Mouse (Mus musculus) MEL (cell line): ENCODE measurements at regions not wholly inside any gene's neighbourhood (a gene's known extent, or its start where the extent isn't known, plus 50 kb on each side); places are given as distances from the start of the nearest gene placed in this dataset.

Source experiments
- DNase-seq: peaks from one replicate; pipeline ENCODE4 v3.0.0; 2011; ENCODE audit warnings: low read depth, low spot score
- H3K27ac ChIP-seq: 2 replicates; pipeline ENCODE4 v1.5.1; 2012; ENCODE audit warnings: low read depth, mild to moderate bottlenecking, control low read depth, low read length, moderate library complexity; ENCODE audit not compliant: control insufficient read depth
- H3K27me3 ChIP-seq, 2 experiments: fragments of 150-350 bp in 1 of 2; sonication (generic) in 1 of 2; 2 replicates each; pipeline ENCODE4 v1.6.1; 2012; ENCODE audit warnings: low read length in 2 of 2, mild to moderate bottlenecking in 2 of 2, improper control_type of control experiment in 1 of 2, moderate library complexity in 1 of 2; ENCODE audit not compliant: insufficient read depth in 2 of 2, control insufficient read depth in 1 of 2
- H3K36me3 ChIP-seq, 2 experiments: 2 replicates each; pipeline ENCODE4 v1.6.1; 2012 to 2014; ENCODE audit warnings: low read length in 2 of 2, improper control_type of control experiment in 1 of 2, inconsistent platforms in 1 of 2, mild to moderate bottlenecking in 1 of 2; ENCODE audit not compliant: insufficient read depth in 2 of 2, control insufficient read depth in 1 of 2
- H3K4me1 ChIP-seq, 2 experiments: fragments of 150-350 bp in 1 of 2; sonication (generic) in 1 of 2; 2 replicates each; pipeline ENCODE4 v1.6.1; 2012; ENCODE audit warnings: low read length in 2 of 2, improper control_type of control experiment in 1 of 2, mild to moderate bottlenecking in 1 of 2; ENCODE audit not compliant: insufficient read depth in 2 of 2, control insufficient read depth in 1 of 2
- H3K4me3 ChIP-seq, 2 experiments: fragments of 150-350 bp in 1 of 2; sonication (generic) in 1 of 2; 2 replicates each; pipeline ENCODE4 v1.5.1; 2012; ENCODE audit warnings: low read depth in 2 of 2, low read length in 2 of 2, mild to moderate bottlenecking in 2 of 2, moderate library complexity in 2 of 2, control low read depth in 1 of 2, improper control_type of control experiment in 1 of 2; ENCODE audit not compliant: control insufficient read depth in 1 of 2, insufficient read depth in 1 of 2
- H3K79me2 ChIP-seq: 2 replicates; pipeline ENCODE4 v1.6.1; 2012; ENCODE audit warnings: mild to moderate bottlenecking, low read length, moderate library complexity; ENCODE audit not compliant: control insufficient read depth, poor library complexity, insufficient read depth
- H3K9ac ChIP-seq: 2 replicates; pipeline ENCODE4 v1.6.1; 2012; ENCODE audit warnings: low read depth, mild to moderate bottlenecking, control low read depth, low read length, moderate library complexity; ENCODE audit not compliant: control insufficient read depth, poor library complexity, severe bottlenecking
- H3K9me3 ChIP-seq: fragments of 150-350 bp; sonication (generic); replicated peaks from 2 replicates; pipeline ENCODE4 v1.6.1; 2012; ENCODE audit warnings: mild to moderate bottlenecking, low read length, improper control_type of control experiment, moderate library complexity; ENCODE audit not compliant: insufficient read depth
- BHLHE40 ChIP-seq: IDR thresholded peaks from 2 replicates; pipeline ENCODE4 v1.6.1; 2012; ENCODE audit warnings: low read depth, mild to moderate bottlenecking, inconsistent platforms, low read length, improper control_type of control experiment, borderline replicate concordance
- CHD1 ChIP-seq: IDR thresholded peaks from 2 replicates; pipeline ENCODE4 v1.6.1; 2012; ENCODE audit warnings: low read depth, mild to moderate bottlenecking, inconsistent platforms, low read length, improper control_type of control experiment
- CHD2 ChIP-seq: IDR thresholded peaks from 2 replicates; pipeline ENCODE4 v1.6.1; 2011; ENCODE audit warnings: low read length, improper control_type of control experiment
- CTCF ChIP-seq, 3 experiments: IDR thresholded peaks in 2 of 3; conservative IDR thresholded peaks in 1 of 3; 2 replicates each; pipeline ENCODE4 v1.5.1; 2011 to 2012; ENCODE audit warnings: low read length in 3 of 3, low read depth in 2 of 3, mild to moderate bottlenecking in 2 of 3, improper control_type of control experiment in 1 of 3, inconsistent platforms in 1 of 3, mixed read lengths in 1 of 3, moderate library complexity in 1 of 3; ENCODE audit not compliant: control insufficient read depth in 1 of 3, insufficient read depth in 1 of 3, poor library complexity in 1 of 3, severe bottlenecking in 1 of 3
- E2F4 ChIP-seq: IDR thresholded peaks from 2 replicates; pipeline ENCODE4 v1.6.1; 2011; ENCODE audit warnings: low read depth, low read length, improper control_type of control experiment, borderline replicate concordance
- GABPA ChIP-seq: IDR thresholded peaks from 2 replicates; pipeline ENCODE4 v1.6.1; 2012; ENCODE audit warnings: low read depth, mild to moderate bottlenecking, inconsistent platforms, low read length, improper control_type of control experiment, moderate library complexity
- HCFC1 ChIP-seq: IDR thresholded peaks from 2 replicates; pipeline ENCODE4 v1.6.1; 2012; ENCODE audit warnings: low read depth, mild to moderate bottlenecking, inconsistent platforms, low read length, improper control_type of control experiment, moderate library complexity
- JUND ChIP-seq: IDR thresholded peaks from 2 replicates; pipeline ENCODE4 v1.6.1; 2011; ENCODE audit warnings: low read depth, mild to moderate bottlenecking, improper control_type of control experiment, low read length
- KAT2A ChIP-seq: conservative IDR thresholded peaks from 2 replicates; pipeline ENCODE4 v1.6.1; 2012; ENCODE audit warnings: low read depth, low read length, improper control_type of control experiment, inconsistent platforms
- MAFK ChIP-seq: IDR thresholded peaks from 2 replicates; pipeline ENCODE4 v1.6.1; 2011; ENCODE audit warnings: low read depth, mild to moderate bottlenecking, low read length, improper control_type of control experiment, borderline replicate concordance
- MAX ChIP-seq: IDR thresholded peaks from 2 replicates; pipeline ENCODE4 v1.6.1; 2011; ENCODE audit warnings: low read length, improper control_type of control experiment
- MXI1 ChIP-seq: IDR thresholded peaks from 2 replicates; pipeline ENCODE4 v1.6.1; 2011; ENCODE audit warnings: mild to moderate bottlenecking, low read depth, low read length, improper control_type of control experiment
- MYC ChIP-seq: IDR thresholded peaks from 2 replicates; pipeline ENCODE4 v1.6.1; 2011; ENCODE audit warnings: low read depth, mild to moderate bottlenecking, low read length, improper control_type of control experiment, moderate library complexity
- NELFE ChIP-seq: IDR thresholded peaks from 2 replicates; pipeline ENCODE4 v1.6.1; 2011; ENCODE audit warnings: low read depth, low read length, improper control_type of control experiment
- NRF1 ChIP-seq: IDR thresholded peaks from 2 replicates; pipeline ENCODE4 v1.6.1; 2014; ENCODE audit warnings: low read depth, mild to moderate bottlenecking, inconsistent platforms, low read length, improper control_type of control experiment, moderate library complexity; ENCODE audit not compliant: poor library complexity, insufficient read depth, severe bottlenecking
- POLR2A ChIP-seq, 2 experiments: IDR thresholded peaks; 2 replicates each; pipeline ENCODE4 v1.6.1; 2011 to 2012; ENCODE audit warnings: low read length in 2 of 2, mild to moderate bottlenecking in 2 of 2, control low read depth in 1 of 2, improper control_type of control experiment in 1 of 2, low read depth in 1 of 2, moderate library complexity in 1 of 2; ENCODE audit not compliant: control insufficient read depth in 1 of 2, insufficient read depth in 1 of 2, poor library complexity in 1 of 2
- POLR2AphosphoS5 ChIP-seq: IDR thresholded peaks from 2 replicates; pipeline ENCODE4 v1.6.1; 2012; ENCODE audit warnings: low read depth, borderline replicate concordance, mild to moderate bottlenecking, inconsistent platforms, low read length, moderate library complexity, mixed read lengths
- RAD21 ChIP-seq: IDR thresholded peaks from 2 replicates; pipeline ENCODE4 v1.6.1; 2011; ENCODE audit warnings: mild to moderate bottlenecking, low read depth, low read length, improper control_type of control experiment
- SIN3A ChIP-seq: IDR thresholded peaks from 2 replicates; pipeline ENCODE4 v1.6.1; 2012; ENCODE audit warnings: low read length, improper control_type of control experiment, inconsistent platforms
- TCF12 ChIP-seq: IDR thresholded peaks from 2 replicates; pipeline ENCODE4 v1.6.1; 2014; ENCODE audit warnings: low read depth, mild to moderate bottlenecking, inconsistent platforms, low read length, improper control_type of control experiment, moderate library complexity
- USF1 ChIP-seq: IDR thresholded peaks from 2 replicates; pipeline ENCODE4 v1.6.1; 2014; ENCODE audit warnings: low read depth, mild to moderate bottlenecking, inconsistent platforms, low read length, improper control_type of control experiment, moderate library complexity
- USF2 ChIP-seq, 2 experiments: IDR thresholded peaks; 2 replicates each; pipeline ENCODE4 v1.6.1; 2011 to 2012; ENCODE audit warnings: improper control_type of control experiment in 2 of 2, low read length in 2 of 2, borderline replicate concordance in 1 of 2, inconsistent platforms in 1 of 2, low read depth in 1 of 2, mild to moderate bottlenecking in 1 of 2; ENCODE audit not compliant: insufficient read depth in 1 of 2
- ZC3H11A ChIP-seq: IDR thresholded peaks from 2 replicates; pipeline ENCODE4 v1.6.1; 2012; ENCODE audit warnings: low read depth, mild to moderate bottlenecking, inconsistent platforms, low read length, improper control_type of control experiment
- ZNF384 ChIP-seq: IDR thresholded peaks from 2 replicates; pipeline ENCODE4 v1.6.1; 2012; ENCODE audit warnings: low read depth, mild to moderate bottlenecking, inconsistent platforms, low read length, improper control_type of control experiment

- TF ChIP-seq CHD1 (no peak), POLR2AphosphoS5 (no peak), HCFC1 (no peak), ZNF384 (no peak), MXI1 (no peak), NRF1 (no peak), CTCF (IDR thresholded peaks at IDR 0.05 in 2 of 3, conservative IDR thresholded peaks at IDR 0.05 in 1 of 3; ENCODE audit: control insufficient read depth in 1 of 3, insufficient read depth in 1 of 3, low read depth in 2 of 3, low read length in 3 of 3, poor library complexity in 1 of 3, severe bottlenecking in 1 of 3) (no peak), SIN3A (no peak), BHLHE40 (no peak), MAFK (no peak), MYC (no peak), CHD2 (no peak), MAX (no peak), E2F4 (no peak)
- TF ChIP-seq, all 39 proteins: peak for 0
- Histone ChIP-seq H3K4me1 (no peaks in the 10 kb centered on the region), H3K27ac (no peak overlapping the region), H3K79me2 (no peaks in the 10 kb centered on the region), H3K9ac (no peak overlapping the region), H3K27me3 (peaks cover 0 to 8% of the 10 kb centered on the region in 2 experiments), H3K4me3 (no peak overlapping the region), H3K9me3 (no peaks in the 10 kb centered on the region), H3K36me3 (no peaks in the 10 kb centered on the region)
- DNase-seq: no peak
Measured at GRCm38 (mm10) chr3:146341652-146342340, 62.6 kb upstream of the Ssx2ip start.

GRCm38 (mm10) chr3:146342727-146343126 lies 61.7 kb upstream of the Ssx2ip start:
- no peak overlapping the region for H3K4me3 ChIP-seq
- no peak for DNase-seq
- TF ChIP-seq USF1: no peak
- no peak for TF ChIP-seq CTCF (IDR thresholded peaks at IDR 0.05 in 2 of 3, conservative IDR thresholded peaks at IDR 0.05 in 1 of 3; ENCODE audit: control insufficient read depth in 1 of 3, insufficient read depth in 1 of 3, low read depth in 2 of 3, low read length in 3 of 3, poor library complexity in 1 of 3, severe bottlenecking in 1 of 3)
- TF ChIP-seq ZC3H11A: no peak
- TF ChIP-seq MAX: no peak
- TF ChIP-seq MYC: no peak
- no peak for TF ChIP-seq JUND
- TF ChIP-seq POLR2AphosphoS5: no peak
- no peak for TF ChIP-seq GABPA
- TF ChIP-seq HCFC1: no peak
- TF ChIP-seq USF2 (IDR thresholded peaks at IDR 0.05; ENCODE audit: borderline replicate concordance in 1 of 2, insufficient read depth in 1 of 2, low read depth in 1 of 2, low read length in 2 of 2): no peak
- no peak for TF ChIP-seq TCF12
- no peak for TF ChIP-seq RAD21
- TF ChIP-seq KAT2A: no peak
- no peak for TF ChIP-seq NELFE
- no peak for TF ChIP-seq MXI1
- TF ChIP-seq E2F4: no peak
- no peak for TF ChIP-seq POLR2A (IDR thresholded peaks at IDR 0.05; ENCODE audit: control insufficient read depth in 1 of 2, insufficient read depth in 1 of 2, low read depth in 1 of 2, low read length in 2 of 2, poor library complexity in 1 of 2)
- TF ChIP-seq, all 39 proteins: peak for 0
- Histone ChIP-seq H3K79me2 (no peaks in the 10 kb centered on the region), H3K9ac (no peak overlapping the region), H3K36me3 (no peaks in the 10 kb centered on the region), H3K9me3 (no peaks in the 10 kb centered on the region), H3K27ac (no peak overlapping the region), H3K27me3 (peaks cover 0 to 8% of the 10 kb centered on the region in 2 experiments), H3K4me1 (no peaks in the 10 kb centered on the region)
